ENCODE assay signal across 28 mouse cellular contexts in the genomic region with DNA sequence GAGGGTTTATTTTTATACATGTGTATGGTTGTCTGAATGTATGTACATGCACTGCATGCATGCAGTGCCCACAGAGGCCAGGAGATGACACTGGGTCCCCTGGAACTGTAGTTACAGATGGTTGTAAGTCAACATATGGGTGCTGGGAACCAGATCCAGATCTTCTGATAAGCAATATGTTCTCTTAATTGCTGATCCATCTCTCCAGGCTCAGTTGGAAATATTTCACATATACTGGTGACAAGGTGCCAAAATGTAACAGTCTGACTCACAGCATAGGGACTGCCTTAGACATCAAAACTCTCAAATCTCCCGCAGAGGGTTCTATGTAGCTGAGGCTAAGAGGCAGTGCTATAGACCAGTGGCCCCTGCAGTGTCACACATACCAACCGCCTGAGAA.
"Had no signal": no experiment of that assay in that cellular context is flagged by ENCODE, and none has a peak within 500 bp of the region (broad histone marks: within the 10 kb centered on the region; RNA-seq: fewer than 3 reads in every experiment).

No protein-coding gene starts in this region.

- H3K27me3 ChIP-seq: hindbrain, embryonic 13.5 days; hindbrain, embryonic 15.5 days; kidney, embryonic 15.5 days; limb, embryonic 13.5 days; limb, embryonic 15.5 days had no signal

- H3K4me3 ChIP-seq: heart, adult 2 months; heart, embryonic 13.5 days; heart, embryonic 15.5 days; hindbrain, embryonic 13.5 days; hindbrain, embryonic 15.5 days; kidney, embryonic 15.5 days; limb, embryonic 13.5 days; limb, embryonic 15.5 days; liver, embryonic 13.5 days; liver, embryonic 15.5 days had no signal

- H3K4me1 ChIP-seq: heart, embryonic 13.5 days; heart, embryonic 15.5 days; limb, embryonic 13.5 days; liver, embryonic 13.5 days; liver, embryonic 15.5 days had no signal

- H3K4me2 ChIP-seq: heart, embryonic 11.5 days; heart, embryonic 13.5 days; heart, embryonic 15.5 days; hindbrain, embryonic 13.5 days; hindbrain, embryonic 15.5 days; kidney, embryonic 15.5 days; limb, embryonic 13.5 days; limb, embryonic 15.5 days; liver, embryonic 11.5 days; liver, embryonic 13.5 days; liver, embryonic 15.5 days had no signal

- ATAC-seq: hindbrain, postnatal 0 days; intestine, embryonic 16.5 days; liver, postnatal 0 days had no signal

- H3K27ac ChIP-seq: heart, adult 2 months; heart, embryonic 13.5 days; heart, embryonic 15.5 days; hindbrain, embryonic 13.5 days; hindbrain, embryonic 15.5 days; hindbrain, postnatal 0 days; kidney, embryonic 15.5 days; kidney, postnatal 0 days; limb, embryonic 13.5 days; limb, embryonic 15.5 days; liver, embryonic 13.5 days; liver, embryonic 15.5 days had no signal

- H3K9ac ChIP-seq: heart, embryonic 13.5 days; heart, embryonic 15.5 days; hindbrain, embryonic 13.5 days; hindbrain, embryonic 15.5 days; kidney, embryonic 15.5 days; limb, embryonic 13.5 days; limb, embryonic 15.5 days; liver, embryonic 13.5 days; liver, embryonic 15.5 days; liver, postnatal 0 days had no signal

- H3K9me3 ChIP-seq: heart, embryonic 13.5 days; heart, embryonic 15.5 days; hindbrain, embryonic 13.5 days; hindbrain, embryonic 15.5 days; kidney, embryonic 15.5 days; limb, embryonic 13.5 days; limb, embryonic 15.5 days; liver, embryonic 13.5 days; liver, embryonic 15.5 days had no signal

- H3K36me3 ChIP-seq: heart, embryonic 13.5 days; heart, embryonic 15.5 days; hindbrain, embryonic 13.5 days; hindbrain, embryonic 15.5 days; kidney, embryonic 15.5 days; limb, embryonic 13.5 days; limb, embryonic 15.5 days; liver, embryonic 13.5 days; liver, embryonic 15.5 days had no signal

- DNase-seq: gastrocnemius, postnatal 14 days; gastrocnemius, postnatal 36 days; heart, adult 11 months; heart, adult 2 months; heart, postnatal 14 days; heart, postnatal 36 days; kidney, adult 11 months; kidney, adult 2 months; kidney, adult 9 months; kidney, postnatal 14 days; kidney, postnatal 36 days; layer of hippocampus, postnatal 36 days; left cerebral cortex, postnatal 4 days; liver, embryonic 13.5 days; liver, postnatal 0 days had no signal
